Mouse (Mus musculus): ENCODE results near the gene Olfr556. TPM values are rescaled to one million over a fixed set of nuclear protein-coding genes. Genes with fewer than 3 reads are reported as not detected.
"Not testable (repeated sequence)": the region's sequence is repeated elsewhere in the genome, so short reads cannot be mapped to it uniquely, and the experiment has no call there.

Olfr556 gene
- not detected for total RNA-seq (2021)
- long read RNA-seq, experiment 1 = 0 reads
- long read RNA-seq, experiment 2 = 0 reads

DNA sequence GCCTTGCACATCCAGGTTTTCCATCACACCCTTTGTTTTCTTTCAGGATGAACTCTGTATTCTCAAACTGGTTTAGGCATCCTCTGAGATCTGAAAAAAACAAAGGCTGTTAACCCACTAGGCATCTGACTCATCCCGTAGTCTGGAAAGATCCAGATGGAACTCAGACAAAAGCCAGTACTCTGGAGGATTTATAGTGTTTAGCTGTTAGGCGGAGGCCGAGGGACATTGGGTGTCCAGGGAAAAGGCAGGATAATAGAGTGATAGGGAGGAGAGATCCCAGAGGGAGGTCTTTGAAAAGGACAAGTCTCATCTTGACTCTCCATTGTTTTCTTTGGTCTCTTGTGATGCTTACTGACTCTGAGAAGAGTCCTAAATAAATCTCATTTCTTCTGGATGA is at the start of gene Olfr556:
Gene Olfr556 (plus strand): TSS at position 301 of the 400 bp plus-strand sequence.
- no peak for DNase-seq
- no peak for TF ChIP-seq CTCF (IDR thresholded peaks at IDR 0.05)
- Histone ChIP-seq H3K4me3 (no peak within 1 kb of the TSS), H3K27ac (no peak within 1 kb of the TSS)
- intact Hi-C loops (cut with DNase I) = no loop called here

DNA sequence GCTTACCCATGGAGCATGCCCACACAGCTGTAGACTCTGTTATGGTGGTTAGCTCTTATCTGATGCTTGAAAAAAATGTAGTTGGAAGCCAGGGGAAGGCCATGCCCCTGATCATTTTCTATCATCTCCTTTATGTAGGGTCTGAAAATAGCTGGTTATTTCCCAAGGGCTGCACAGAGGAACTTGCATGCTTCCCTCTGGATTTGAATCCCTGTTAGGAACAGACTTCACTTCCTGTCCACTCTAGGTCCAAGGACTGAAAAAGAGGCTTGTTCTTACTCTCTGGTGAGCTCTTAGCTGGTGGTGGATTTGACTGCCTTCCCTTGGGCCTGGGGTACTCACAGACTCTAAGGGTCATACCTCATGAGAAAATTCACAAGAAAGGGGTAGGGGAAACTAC is 46.6 kb upstream of the Olfr556 start, which contains the start of gene Olfr553:
Gene Olfr553 (minus strand): TSS at position 101 of the 400 bp plus-strand sequence.
- no peak within 1 kb of the TSS for H3K27ac ChIP-seq
- no peak for TF ChIP-seq CTCF (IDR thresholded peaks at IDR 0.05)
- intact Hi-C loops (cut with DNase I) = no loop called here
- H3K4me3 ChIP-seq = no peak within 1 kb of the TSS
- no peak for DNase-seq

DNA sequence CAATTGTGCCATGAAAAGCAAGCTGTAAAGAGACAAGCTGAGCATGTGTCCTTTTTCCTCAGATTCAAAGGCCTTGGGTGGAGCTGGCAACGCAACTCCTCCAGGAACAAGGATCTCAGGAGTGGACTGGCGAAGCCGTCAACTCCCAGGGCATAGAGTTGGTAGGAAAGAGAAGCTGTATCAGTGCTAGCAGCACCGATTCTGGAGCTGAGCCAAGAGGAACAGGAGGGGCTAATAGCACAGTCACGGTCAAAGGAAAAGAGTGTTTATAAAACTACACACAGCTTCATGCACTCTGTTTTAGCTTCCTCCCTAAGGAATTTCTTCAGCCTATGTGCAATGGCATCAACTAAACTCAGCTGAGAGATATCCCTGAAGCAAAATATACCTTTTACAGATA is 45.1 kb upstream of the Olfr556 start:
- no peak for TF ChIP-seq CTCF (IDR thresholded peaks at IDR 0.05)
- Histone ChIP-seq H3K27ac (no peak overlapping the region), H3K4me3 (no peak overlapping the region)
- intact Hi-C loops (cut with DNase I) = no loop called here
- no peak for DNase-seq

DNA sequence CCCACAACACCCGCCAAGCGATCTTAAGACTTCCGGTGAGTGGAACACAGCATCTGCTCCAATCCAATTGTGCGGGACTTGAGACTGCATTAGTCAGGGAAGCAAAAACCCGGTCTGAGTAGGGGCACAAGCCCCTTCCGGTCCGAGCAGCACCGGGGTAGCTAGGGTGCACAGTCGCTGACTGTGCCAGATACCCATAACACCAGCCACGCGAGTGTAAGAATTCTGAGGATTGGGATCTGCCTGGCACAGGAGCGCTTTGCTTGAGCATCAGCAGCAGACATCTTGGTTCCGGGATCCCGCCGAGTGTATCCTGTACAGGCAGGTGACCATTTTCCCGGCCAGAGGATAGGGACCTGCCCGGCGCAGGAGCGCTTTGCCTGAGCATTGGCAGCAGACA is 44.3 kb upstream of the Olfr556 start:
- DNase-seq; intact Hi-C loops (cut with DNase I); H3K27ac ChIP-seq: not testable (repeated sequence)

DNA sequence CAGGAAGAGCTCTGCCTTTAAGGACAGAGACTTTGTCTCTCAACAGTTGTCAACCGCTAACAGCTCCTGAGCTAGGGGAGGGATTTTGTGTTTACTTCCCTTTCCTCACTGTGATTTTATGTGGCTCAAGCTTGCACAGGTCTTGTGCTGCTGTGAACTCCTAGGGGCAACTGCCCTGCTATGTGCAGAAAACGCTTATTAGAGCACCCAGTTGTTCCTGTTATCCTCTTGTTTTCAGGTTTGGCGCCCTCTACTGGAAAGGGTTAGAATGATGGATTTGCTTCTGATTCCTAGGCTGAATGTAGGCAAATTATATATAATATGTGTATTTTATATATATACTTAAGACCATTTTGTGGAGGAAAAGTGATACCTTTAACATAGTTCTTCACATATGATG is 28.0 kb upstream of the Olfr556 start:
- TF ChIP-seq CTCF (IDR thresholded peaks at IDR 0.05) = peak; percentile 72
- intact Hi-C loops (cut with DNase I) = loop anchor here (2.0 kb wide), 1 partner anchor 124 kb away; no protein-coding TSS in a partner anchor
- Histone ChIP-seq H3K4me3 (no peak overlapping the region), H3K27ac (no peak overlapping the region)
- DNase-seq = no peak

More for the DNA sequence above, 44.3 kb upstream of the Olfr556 start:
- H3K4me3 ChIP-seq = not testable (repeated sequence)

DNA sequence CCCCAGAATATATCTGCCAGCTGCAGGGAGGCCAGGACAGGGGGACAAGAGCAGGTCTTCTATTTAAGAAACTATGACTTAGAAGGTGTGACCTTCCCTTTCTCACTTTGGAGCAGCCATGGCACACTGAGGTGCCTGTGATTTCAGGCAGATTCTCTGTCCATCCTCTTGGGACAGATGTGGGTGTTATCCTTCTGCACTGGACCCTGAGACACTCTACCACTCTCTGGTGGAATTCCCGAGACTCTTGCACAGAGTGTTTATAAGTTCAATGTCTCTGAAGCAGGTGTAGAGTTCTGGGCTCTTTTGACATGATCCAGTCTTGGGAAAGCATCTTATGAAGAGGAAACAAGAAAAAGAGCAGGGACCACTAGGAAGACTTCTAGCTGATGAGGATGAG is 26.6 kb upstream of the Olfr556 start, which contains the start of gene Olfr554:
Gene Olfr554 (plus strand): TSS at position 301 of the 400 bp plus-strand sequence.
- intact Hi-C loops (cut with DNase I) = no loop called here
- DNase-seq = no peak
- no peak for TF ChIP-seq CTCF (IDR thresholded peaks at IDR 0.05)
- Histone ChIP-seq H3K27ac (no peak within 1 kb of the TSS), H3K4me3 (no peak within 1 kb of the TSS)

DNA sequence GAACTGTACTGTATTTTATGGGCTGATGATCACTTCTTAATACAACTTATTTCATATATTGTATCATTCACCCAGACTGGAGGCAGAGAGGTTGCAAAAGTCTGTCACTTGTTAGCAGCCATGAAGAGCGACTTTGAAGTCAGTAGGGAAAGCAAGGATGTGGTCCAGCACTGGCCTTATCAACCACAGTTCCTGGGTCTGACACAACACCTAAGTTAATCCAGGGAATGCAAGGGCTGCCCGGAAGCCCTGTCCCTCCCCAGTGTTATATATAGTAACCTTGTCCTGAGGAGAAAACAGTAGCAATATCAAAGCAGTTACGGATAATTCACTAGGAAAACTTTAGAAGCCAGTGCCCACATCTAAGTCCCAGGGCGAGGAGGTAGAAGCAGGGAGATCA is 19.8 kb upstream of the Olfr556 start:
- intact Hi-C loops (cut with DNase I); H3K27ac ChIP-seq; H3K4me3 ChIP-seq; DNase-seq: not testable (repeated sequence)

DNA sequence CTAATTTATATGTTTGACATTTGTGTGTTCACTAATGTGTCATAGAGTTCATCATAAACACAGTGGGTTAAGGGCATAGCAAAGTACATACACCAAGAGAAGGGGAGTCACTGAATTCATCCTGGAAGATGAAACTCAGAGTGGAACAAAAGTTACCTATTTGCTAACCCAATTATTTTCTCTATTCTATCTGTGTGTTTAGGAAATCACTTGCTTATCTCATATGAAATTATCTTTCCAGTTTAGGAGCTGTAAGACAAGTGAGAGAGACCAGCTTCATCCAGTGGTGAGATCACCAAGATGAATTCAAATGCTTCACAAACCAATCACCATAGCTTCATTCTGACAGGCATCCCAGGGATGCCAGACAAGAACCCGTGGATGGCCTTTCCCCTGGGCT is 6.2 kb upstream of the Olfr556 start, which contains the start of gene Olfr555:
Gene Olfr555 (plus strand): TSS at position 301 of the 400 bp plus-strand sequence.
- intact Hi-C loops (cut with DNase I) = no loop called here

DNA sequence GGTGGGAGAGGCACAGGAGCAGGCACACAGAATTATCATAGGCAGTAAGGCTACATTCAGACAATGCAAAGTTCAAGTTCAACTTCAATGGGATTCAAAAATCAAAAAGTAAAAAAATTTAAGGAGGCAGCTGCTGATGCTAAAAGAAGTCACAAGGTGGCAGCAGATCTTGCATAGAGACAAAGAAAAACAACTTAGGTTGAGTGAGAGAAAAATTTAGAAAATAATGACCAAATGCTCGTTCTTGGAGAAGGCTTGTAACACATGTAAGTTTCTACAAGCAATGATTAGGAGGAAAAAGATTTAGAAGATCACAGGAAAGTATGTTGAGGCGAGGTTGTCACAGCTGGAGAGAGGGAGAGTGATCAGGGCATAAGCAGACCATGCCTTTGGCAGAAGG is 679 bp downstream of the Olfr556 start:
- peak; percentile 61 for TF ChIP-seq CTCF (IDR thresholded peaks at IDR 0.05)

More for the DNA sequence above, 6.2 kb upstream of the Olfr556 start, which contains the start of gene Olfr555:
- Histone ChIP-seq H3K4me3 (no peak within 1 kb of the TSS), H3K27ac (no peak within 1 kb of the TSS)
- TF ChIP-seq CTCF (IDR thresholded peaks at IDR 0.05) = no peak
- DNase-seq = no peak

DNA sequence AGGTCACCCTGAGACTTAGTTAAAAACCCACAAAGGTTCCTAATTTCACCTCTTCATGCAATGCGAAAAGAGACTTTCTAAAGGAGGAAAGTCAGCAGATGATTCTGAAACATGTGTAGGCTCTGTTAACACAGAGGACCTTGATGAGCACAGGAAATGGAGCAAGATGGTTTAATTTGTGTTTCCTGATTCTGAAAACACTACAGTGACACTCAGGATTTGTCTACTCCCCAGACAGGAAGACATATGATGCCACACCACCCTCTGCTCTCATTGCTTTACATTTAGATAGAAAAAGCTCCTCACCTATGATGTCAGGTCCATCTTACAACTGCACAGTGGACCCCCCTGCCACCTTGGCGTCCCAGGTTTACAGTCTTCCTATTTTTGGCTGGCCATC is 11.5 kb downstream of the Olfr556 start:
- H3K4me3 ChIP-seq = no peak overlapping the region
- H3K27ac ChIP-seq = no peak overlapping the region
- no peak for DNase-seq
- intact Hi-C loops (cut with DNase I) = no loop called here
- TF ChIP-seq CTCF (IDR thresholded peaks at IDR 0.05) = no peak

More for the DNA sequence above, 679 bp downstream of the Olfr556 start:
- DNase-seq = no peak
- H3K4me3 ChIP-seq = no peak overlapping the region
- no peak overlapping the region for H3K27ac ChIP-seq
- intact Hi-C loops (cut with DNase I) = loop anchor here (5.0 kb wide), 1 partner anchor 252 kb away; the partner anchor contains the start of gene Olfr571

DNA sequence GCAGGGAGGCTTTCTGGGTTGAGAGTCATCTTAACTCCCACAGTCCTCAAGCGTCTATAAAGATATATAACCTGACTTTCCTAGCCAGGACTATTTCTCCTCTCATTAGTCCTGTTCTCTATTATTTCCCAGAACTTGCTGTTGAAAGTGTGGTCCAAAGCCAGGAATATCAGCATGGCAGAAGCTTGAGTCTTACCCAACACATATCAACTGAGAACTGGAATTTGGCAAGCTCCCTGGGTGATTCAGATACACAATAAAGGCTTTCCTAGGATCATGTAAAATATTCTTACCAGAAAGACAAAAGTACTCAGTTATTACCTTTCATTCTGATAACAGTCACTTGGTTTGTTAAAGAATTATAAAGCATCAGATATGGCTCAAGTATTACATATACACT is 17.2 kb downstream of the Olfr556 start:
- H3K4me3 ChIP-seq = no peak overlapping the region
- no peak overlapping the region for H3K27ac ChIP-seq
- no peak for TF ChIP-seq CTCF (IDR thresholded peaks at IDR 0.05)
- no peak for DNase-seq
- intact Hi-C loops (cut with DNase I) = no loop called here

DNA sequence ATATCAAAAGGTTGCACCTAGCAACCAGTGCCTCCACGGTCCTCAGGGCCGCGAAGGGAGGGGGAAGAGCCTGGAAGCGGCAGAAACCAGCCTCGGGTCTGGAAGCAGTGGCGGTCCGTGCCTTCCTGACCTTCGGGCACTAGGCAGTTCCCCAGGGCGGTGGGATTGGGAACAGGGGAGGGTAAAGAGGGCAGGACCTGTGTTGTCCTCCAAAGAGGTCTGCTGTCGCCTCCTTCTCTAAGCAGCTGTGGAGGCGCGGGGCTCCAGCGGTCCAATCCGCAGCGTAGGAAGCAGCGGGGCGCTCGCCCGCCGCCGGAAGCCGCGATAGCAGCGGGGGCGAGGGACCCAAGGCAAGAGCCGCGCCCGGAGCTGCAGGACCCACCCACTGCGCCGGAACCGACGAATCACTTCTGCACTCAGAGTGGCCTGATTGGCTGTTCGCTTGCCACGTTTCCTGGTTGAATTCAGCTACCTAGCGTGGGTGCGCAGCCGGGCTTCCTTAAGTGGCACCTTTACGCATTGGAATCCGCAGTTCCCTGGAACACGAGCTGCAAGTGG is 22.3 kb downstream of the Olfr556 start, which contains the start of gene Trim68:
Gene Trim68 (minus strand): TSS at position 384 of the 558 bp plus-strand sequence.
- Histone ChIP-seq H3K4me3 (peak within 1 kb of the TSS; percentile 75), H3K27ac (peak within 1 kb of the TSS; percentile 93)
- peak; percentile 94 for DNase-seq
- intact Hi-C loops (cut with DNase I) = no loop called here
- TF ChIP-seq CTCF (IDR thresholded peaks at IDR 0.05) = no peak

DNA sequence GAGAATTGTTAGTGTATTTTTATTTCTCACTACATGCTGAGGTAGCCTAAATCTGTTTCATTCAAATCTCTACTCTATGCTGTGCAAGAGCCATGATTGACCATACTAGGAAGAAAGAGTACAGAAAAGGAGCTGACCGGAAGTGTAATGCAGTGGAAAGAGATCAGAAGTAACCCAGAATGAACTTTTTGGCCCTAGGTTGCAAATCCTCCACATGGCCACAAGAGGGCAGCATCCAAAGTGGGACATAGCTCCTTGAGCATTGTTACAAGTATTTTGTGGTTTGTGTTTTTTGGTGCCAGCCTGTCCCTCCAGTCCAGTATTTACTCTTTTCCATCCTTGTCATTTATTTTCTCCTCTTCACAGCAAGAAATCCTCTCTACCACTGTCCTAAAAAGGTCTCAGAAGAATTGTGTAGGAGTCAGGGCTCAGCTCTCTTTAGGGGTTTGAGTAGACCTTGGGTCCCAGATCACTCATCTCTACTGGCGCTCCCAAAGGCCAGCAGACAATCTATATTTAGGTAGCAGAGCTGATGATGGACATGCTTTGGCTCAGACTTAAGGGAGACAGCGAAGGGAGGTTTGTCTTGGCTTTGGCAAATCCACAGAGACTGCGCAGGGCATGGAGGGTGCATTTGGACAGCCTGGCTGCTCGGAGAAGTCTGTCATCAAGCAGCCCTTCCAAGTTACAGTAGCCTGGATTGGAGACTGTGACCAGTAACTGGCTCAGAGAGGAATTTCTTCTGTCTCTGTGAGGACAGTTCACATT is 30.8 kb downstream of the Olfr556 start, which contains the start of gene Olfr557:
Gene Olfr557 (plus strand): TSS at position 553 of the 768 bp plus-strand sequence.
- H3K27ac ChIP-seq = no peak within 1 kb of the TSS
- intact Hi-C loops (cut with DNase I) = no loop called here
- H3K4me3 ChIP-seq = no peak within 1 kb of the TSS
- TF ChIP-seq CTCF (IDR thresholded peaks at IDR 0.05) = peak; percentile 78
- no peak for DNase-seq
